Mouse (Mus musculus) thymus, adult 18-20 months (tissue): ENCODE data around the gene Gm3727.
"Not testable (repeated sequence)": the region's sequence is repeated elsewhere in the genome, so short reads cannot be mapped to it uniquely, and the experiment has no call there.

Experiments
- DNase-seq, 2 experiments: peaks; one replicate each; pipeline ENCODE4 v3.0.0; 2022; ENCODE audit warnings: mixed read lengths in 2 of 2

Gm3727 gene

DNA sequence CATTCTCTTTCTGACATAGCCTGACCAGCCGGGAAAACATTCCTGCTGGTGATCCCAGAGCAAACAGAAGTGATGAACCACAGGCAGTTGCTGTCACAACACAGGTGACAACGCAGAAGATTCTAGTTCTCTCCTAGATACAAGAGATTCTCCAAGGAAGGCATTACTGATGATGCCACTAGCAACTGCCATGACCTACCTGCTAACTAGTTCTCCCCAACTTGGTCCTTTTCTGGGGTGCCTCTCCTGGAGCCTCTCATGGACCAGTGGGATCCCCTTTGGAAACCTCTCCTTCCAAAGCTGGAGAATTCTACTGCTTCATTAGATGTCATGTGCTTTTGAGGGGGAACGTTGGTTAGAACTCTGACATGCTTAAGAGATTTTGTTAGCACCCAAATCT, at the start of gene Gm3727:
Gene Gm3727, minus strand, starts transcription at position 101 of the 400 bp plus-strand sequence.
- DNase-seq: not testable (repeated sequence)

DNA sequence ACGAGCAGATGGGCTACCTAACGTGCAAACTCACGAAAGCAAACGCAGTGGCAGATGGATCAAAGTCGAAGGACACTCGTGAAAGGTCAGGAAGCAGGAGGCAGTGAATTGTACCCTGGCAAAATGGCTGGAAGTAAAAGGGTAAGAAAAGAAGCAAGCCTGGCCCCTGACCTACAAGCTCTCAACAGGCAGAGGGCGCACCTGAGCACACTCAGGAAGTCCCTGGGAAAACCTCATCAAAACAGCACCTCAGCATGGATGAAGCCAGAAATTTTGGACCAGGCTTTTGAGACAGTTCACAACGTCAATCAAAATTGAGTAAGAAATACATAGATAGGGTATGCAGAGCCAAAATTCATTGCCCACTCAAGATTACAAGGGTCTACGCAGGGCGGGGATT, 21.0 kb downstream of the Gm3727 start:
- not testable (repeated sequence) for DNase-seq
